Mouse (Mus musculus): ENCODE data around the gene Amn1.

DNA sequence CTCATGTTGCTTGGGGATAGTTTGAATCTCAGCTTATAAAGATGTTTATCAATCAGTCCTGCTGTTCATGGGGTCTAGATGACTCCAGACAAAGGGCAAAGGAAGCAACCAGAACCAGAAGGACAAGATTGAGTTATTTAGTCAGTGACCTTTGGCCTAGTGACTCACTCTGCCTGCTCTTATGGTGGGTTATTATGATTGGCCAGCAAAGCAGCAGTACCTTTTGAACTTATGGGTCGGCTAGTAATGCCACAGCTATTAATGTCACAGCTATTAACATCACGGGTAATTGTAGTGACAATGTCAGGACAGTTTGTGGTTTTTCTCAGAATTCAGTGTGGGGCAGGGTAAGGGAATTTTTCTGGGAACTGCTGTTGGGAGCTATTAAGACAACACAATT is 50.6 kb downstream of the Amn1 start:
- no peak for TF ChIP-seq CTCF (IDR thresholded peaks at IDR 0.05; ENCODE audit: borderline replicate concordance, control insufficient read depth, extremely low read depth, insufficient read depth, low read length, poor library complexity)
- no peak for TF ChIP-seq POLR2A (IDR thresholded peaks at IDR 0.05; ENCODE audit: control insufficient read depth, extremely low read depth, insufficient read depth, low read length, poor library complexity)
